Mouse (Mus musculus) kidney, postnatal 14 days (tissue): ENCODE measurements around the gene Rasa3.
A peak's percentile ranks its signal among the peaks of the same experiment; 100 is the strongest.

ENCODE experiments used
- DNase-seq: peaks from one replicate; pipeline ENCODE4 v3.0.0; 2022; ENCODE audit warnings: mixed read lengths

Rasa3 gene

DNA sequence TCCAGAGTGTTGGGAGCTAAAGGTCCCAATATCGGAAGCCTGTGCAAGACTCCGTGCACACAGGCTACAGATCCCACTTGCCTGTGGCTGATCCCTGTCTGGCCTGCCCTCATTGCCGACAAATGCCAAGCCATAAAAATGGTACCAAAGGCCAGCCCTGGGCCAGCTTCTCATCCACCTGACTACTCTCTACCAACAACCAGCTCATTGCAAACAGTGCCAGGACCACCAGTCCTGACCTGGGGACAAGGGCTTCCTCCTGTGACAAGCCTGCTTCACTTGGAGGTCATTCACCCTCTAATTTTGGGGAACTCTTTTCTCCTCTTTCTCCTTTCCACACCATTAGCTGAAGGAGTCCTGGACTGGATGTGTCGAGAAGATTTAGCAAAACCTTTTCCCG is 29.8 kb downstream of the Rasa3 start:
- DNase-seq: no peak

DNA sequence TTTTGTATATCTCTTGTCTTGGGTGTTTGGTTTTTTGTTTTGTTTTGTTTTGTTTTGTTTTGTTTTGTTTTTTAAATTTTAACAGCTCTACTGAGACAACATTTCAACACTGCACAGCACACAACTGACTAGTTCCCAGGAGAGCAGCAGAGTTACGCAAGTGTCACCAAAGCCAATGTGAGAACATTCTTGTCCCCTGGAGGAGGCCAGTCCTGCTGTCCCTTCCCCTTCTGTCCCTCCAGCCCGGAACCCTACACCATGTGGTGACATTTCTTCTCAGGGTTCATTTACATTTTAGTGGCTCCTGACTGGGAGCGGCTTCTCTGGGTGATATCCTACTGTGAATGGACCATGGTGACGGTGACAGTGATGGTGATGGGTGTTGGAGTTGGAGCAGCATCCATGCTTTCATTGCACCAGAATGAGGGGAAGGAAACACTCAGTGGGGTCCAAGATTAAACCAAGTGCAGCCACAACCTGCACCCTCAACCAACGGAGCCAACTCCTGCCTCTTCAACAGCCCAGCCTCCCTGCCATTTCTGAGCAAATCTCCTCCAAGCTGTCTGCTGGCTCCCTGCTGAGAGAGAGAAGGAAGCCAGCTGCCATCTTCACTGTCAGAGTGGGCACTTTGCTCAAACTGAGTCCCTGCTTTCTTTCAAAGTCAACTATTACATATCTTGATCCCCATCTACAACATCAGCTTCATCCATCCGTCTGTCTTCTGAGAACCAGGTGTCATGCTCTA is 32.3 kb downstream of the Rasa3 start:
- peak; percentile 41 for DNase-seq

DNA sequence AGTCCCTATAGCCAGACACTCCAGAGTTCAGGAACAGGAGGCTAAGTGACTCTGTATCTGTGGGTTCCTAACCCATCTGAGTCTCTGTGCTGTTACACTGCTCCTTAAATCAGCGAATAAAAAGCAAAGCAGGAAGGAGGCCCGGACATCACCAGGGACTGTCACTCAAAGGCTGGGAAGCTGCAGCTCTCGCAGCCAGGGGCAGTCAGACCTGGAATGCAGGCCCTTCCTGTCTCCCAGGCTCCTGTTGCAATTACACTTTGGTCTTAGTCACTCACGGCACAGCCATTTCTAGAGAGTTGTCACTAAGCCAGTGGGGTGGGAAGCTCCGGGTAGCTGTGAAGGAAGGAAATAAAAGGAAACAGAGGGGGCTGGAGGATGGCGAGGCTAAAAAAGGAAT is 33.2 kb downstream of the Rasa3 start:
- DNase-seq: peak; percentile 64

DNA sequence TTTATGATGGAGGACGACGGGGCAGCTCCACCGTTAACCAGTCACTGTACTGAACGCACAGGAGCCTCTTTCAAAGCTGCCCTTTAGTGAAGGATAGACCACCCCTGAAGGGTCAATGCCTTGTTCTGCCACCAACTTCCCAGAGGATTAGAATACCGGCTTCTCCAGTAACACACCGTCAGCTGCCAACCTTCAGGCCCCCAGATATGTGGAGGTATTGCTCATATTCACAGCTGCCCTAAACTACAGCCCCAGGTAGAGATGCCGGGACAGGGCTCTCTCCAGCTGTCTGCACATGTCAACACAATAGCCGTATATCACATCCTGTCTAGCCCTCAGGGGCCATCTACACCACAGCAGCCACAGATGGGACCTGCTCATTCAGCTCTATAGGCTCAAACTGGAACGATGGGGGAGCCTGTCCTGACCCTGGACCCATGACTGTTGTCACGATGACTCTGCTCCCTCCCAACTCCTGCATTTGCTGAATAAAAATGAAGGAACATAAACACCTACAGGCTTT is 34.7 kb downstream of the Rasa3 start:
- DNase-seq: no peak

DNA sequence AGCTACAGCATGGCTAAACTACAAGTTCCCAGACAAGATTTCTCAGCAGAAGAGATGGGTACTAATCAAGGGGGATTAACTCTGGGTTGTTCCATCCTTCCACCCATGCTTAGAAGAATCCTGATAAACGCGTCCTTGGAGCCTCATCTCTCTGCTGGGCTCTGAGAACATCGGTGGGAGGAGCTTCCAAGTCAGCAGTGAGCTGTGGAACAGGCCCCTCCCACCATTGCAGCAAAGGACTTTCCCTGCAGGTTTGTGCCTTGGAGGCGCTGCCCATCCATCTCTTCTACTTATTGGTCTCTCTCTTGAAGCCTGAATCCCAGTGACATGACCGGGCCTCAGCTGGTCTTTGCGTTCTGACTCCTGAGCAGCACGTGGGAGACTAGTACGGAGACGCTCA is 36.2 kb downstream of the Rasa3 start:
- no peak for DNase-seq

DNA sequence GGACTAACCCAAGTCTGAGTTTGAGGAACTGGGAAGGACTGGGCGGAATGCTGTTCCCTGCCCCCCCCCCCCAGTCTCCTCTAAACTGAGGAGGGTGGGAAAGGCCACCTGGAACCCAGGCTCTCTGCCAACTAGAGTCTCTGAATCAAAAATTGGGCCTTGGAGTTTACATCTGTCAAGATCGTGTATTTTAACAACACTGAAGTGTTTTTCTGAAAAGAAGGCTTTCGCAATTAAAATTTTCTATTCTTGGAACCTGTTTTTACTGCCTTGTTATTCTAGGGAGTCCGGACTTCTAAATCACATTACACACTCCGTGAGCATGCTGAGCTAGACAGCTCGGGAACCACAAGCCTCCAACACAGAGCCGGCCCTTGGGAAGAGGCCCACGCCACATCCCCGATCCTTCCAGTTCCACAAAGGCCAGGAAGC is 36.9 kb downstream of the Rasa3 start:
- peak; percentile 69 for DNase-seq

DNA sequence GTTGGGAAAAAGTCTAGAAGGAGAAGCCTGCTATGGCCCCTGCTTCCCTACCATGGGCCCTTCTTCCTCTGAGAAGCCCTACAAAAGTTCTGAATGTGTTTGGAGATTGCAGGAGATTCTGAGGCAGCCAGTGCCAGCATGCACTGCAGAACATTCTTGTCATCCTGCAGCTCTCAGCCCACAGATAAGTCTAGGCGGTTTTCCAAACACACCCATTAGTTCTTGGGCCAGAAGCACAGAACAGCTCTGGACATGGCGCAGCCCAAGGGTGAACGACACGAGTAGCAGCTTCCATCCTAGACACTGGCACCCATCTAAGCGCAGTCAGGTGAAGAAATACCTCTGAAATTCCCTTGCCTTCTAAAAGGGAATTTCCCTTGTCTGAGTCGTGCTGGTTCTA is 44.3 kb downstream of the Rasa3 start:
- no peak for DNase-seq

DNA sequence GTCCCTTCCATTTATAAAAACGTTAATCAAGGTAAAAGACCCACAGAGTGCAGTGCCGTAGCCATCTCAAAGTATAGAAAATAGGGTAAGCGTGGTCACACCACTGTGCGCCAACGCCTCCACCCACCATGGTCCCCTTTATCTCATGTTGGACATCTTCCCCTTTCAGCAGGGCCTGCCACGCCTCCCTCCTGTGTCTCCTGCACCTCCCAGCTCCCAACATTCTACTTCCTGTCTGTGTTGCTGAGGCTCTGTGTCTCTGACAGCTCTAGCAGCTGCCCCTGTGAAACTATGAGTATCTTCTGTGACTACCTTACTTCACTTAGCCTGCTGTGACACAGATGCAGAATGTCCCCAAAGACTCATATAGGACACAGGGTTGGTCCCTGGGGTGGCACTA is 45.1 kb downstream of the Rasa3 start:
- DNase-seq: no peak

DNA sequence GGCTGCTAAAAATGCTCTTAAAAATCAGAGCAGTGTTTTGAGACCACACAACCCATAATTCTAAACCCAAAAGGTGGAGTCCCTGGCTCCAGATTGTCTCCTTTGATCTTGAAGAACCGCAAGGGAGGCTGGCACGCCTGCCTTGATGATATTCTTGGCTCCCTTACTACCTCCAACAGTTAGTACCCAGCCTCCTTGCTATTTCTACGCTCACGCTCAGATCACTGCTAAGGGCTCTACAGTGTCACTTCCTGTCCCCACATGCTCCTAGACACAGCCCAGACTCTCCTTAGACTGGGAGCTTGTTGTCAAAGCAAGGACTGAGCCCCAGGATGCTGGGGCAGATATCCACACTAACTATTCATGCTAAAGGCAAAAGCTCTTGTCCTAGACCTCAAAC is 46.6 kb downstream of the Rasa3 start:
- DNase-seq: no peak

DNA sequence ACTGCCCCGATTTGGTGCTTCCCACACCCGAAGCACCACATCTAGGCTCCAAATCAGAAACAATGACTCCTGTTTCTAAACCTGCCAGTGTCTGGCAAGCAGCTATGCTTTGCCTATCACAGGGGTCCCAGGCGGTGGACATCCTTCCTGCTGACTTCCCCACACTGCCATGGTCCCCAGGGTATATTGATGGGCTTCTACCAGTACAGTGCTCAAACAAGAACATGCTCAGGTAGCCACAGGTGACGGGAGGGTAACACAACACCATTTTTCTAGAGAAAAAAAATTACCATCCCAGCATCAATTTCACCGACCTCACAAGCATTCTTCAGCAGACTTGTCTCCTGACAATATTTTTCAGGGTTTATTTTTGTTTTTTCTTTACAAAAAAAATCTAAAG is 47.2 kb downstream of the Rasa3 start:
- DNase-seq: no peak

DNA sequence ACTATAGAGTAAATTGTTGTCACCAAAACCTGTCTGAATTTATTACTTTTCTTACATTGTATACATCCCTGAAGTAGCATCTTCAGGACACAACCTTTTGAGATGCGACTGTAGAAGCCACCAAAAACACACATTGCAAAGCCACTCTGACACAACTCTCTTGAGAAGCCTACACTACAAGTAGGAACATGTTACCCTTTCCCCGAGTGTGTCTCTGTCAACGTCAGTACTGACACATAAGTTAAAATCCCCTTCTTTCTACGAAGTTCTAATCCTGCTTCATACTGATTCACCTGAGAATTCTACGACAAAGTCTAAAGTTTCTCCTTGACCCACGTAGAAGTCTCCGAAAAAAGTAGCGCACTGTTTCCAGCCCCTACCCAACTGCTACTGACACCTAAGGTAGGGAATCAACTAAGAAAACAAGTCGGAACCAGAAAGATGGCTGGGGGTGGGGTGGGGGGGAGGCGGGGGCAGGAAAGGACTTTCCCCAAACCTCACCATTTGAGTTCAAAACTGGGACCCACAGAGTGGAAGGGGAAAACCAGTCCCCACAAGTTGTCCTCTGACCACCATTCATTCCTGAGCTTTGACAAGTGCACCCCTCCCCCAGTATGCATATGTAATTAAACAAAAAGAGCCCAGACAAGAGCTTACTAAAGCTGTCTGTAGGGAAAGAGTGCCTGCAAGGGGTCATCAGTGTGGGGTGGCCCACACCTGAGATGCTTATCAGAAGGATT is 47.9 kb downstream of the Rasa3 start:
- no peak for DNase-seq

DNA sequence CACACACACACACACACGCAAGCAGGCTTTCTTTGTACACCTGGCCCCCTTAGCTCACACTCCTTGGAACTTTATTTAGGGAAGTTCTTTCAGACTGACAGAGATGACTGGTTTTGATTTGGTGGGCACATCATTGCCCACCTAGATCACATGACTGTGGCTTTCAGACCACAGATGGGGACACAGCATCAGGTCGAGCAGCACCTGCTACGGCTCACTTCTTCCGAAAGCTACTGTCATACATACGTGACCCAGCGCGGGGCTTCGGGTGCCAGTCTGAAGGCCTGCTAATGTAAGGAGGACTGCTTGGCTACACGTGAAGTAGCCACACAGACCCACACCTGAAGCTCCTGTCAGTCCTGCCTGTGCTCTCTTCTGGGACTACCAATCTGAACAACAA is 49.3 kb downstream of the Rasa3 start:
- no peak for DNase-seq

DNA sequence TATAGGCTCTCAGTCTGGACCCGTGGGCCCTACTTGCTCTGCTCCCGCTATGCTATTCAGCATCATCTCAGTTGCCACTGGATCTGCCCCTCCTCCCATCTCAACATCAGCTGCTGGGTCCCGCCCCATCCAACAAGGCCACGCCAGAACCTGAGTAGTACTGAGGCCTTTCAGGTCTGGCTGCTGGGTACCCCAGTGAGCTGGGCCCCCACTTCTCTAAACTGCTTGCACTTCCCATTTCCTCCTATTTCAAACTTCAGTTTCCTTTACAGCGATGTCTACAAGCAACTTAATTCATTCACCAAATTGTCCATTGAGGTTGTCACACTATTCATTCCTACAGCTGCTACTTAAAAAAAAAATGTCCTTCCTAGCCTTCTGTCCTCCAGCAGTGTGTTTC is 49.8 kb downstream of the Rasa3 start:
- DNase-seq: no peak

DNA sequence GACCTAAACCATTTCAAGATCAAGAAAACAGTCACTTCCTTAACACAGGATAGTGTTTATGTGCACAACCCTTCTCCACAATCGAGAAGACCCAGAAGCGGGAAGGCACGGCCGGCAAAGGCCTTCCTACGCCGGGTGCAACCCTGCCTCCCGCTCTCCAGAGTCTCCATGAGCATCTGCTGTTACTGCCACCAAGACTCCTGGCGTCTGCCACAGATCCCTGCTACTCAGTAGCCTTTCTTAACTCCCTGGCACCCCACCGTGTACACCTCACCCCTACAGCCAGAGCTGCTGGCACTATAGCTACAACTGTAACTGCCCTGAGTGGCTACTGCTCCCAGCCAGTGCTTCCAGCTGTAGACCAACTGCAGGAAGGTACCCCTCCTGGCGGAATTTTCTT is 51.3 kb downstream of the Rasa3 start:
- DNase-seq: no peak

DNA sequence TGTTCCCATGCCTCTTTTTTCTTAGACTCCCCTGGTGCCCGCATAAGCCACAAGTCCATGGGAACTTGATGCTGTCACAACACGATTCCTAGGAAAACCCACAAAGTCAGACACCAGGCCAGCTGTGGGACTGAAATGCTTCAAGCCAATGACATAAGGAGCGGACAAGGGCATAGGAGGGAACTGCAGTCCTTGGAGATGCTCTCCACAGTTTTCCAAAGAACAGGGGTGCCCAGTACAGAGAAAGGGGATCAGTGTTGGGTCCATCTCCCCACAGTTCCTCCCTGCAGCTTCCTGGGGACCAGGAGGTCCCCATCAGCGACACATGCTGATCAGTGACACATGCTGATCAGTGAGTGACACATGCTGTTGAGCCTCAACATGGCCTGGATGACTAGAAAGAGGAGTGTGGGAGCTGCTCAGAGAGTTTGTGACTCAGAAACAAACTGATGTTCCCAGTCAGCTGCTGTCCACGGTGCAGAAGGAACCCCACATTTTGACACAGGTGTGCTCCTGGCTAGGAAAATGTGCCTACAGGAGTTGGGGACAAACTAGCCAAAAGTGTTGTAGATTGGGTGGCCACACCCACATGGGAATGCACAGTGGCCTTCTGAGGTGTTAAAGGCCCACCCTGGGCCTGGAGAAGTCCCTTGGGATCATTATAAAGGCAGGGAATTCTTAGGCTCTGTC is 52.0 kb downstream of the Rasa3 start:
- DNase-seq: no peak

DNA sequence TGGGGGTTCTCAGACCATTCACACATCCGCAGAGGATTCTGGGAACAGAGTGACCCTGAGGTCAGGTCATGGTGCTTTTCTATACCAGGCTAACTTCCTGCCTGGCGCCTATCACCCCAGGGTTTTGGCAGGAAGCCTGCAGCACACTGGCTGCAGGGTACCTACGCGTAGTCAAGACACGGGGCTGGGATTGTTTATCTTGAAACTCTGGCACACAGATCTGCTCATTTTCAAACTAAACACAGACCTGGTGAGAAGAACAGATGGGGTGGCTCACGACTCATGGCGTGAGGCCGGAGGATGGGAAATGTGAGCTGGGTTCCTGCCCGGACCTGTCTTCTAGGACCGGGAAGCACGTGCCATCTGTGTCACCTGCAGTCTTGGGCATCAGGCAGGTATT is 52.5 kb downstream of the Rasa3 start:
- DNase-seq: no peak

DNA sequence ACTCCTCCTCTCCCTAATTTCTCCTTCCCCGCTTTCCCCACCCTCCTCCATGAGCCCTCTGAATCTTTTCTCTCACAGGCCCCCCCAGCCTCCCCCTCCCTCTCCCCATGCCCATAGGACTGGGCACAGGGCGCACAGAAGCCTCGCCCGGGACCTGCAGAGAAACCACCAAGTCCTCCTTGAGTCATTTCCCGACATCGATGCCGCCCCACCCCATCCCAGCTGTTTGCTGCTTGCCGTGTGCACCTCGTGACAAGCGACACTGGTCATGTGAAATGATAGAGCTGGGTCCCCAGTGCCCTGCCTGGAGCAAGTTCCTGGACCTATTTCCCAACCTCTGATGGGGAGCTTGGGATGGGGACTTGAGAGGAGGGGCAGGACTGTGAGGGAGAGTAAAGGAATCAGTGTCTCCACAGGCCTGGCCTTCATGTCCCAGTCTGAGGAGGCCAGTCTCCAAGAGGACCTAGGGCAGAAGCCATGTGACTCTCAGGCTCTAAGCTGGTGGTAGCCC is 53.4 kb downstream of the Rasa3 start:
- DNase-seq: no peak

DNA sequence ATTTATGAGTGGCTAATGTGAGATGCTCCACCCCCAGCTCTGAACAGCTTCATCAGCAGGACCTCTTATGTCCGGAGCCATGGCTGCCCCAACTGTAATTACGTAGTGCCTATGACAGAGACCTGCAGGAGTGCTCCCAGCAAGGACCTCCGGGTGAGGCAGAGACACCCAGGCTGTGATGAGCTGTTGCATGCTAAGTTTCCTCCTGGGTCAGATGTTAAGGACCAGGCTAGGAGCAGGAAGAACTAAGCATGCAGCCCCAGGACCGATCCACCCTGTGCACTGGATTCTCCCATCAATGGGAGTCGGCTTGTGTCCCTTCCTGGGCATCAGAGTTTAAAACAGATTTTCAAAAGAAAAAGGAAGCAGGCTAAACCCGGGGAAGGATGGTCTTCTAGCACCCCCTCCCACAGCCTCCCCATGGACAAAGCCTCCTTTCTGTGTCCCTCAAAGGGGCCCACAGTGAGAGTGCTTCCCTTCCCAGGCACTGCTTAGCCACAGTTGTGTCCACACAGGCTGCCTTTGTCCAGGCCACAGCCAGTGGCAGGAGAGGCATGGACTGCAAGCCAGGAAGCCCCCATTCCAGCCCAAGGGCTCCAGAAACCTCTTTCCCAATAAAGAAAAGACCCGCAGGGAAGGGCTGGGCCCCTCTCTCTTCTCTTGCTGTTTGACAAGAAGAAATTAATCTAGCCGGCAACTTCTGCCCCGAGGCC is 54.2 kb downstream of the Rasa3 start:
- no peak for DNase-seq

DNA sequence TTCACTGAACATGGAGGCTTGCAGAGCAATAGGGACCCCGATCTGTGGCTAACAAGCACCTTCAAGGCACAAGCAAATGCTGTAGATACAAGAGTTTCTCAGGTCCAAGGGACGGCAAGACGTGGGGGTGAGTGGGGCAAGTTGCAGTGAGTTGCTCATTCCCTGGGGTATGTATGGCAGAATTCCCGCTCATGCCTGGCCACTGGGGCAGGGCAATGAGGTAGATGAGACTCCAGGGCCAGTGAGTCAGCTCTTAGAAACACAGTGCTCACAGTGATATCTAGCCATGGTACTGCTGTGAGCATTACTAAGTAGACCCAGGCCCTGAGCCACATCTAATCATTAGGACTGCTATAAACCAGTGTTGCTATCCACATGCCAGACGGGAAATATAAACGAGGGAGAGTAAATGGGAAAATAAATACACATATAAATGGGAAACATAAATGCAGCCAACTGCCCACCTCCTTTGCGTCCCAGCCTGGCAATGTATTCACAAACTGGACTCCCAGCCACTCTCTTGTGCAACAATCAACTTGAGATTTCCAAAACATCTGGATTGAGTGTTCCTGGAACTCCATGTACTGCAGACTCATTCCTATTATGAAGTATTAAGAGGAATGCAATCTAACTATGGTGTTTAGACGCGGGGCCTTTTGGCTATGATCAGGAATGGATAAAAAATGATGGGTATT is 57.0 kb downstream of the Rasa3 start:
- DNase-seq: no peak

DNA sequence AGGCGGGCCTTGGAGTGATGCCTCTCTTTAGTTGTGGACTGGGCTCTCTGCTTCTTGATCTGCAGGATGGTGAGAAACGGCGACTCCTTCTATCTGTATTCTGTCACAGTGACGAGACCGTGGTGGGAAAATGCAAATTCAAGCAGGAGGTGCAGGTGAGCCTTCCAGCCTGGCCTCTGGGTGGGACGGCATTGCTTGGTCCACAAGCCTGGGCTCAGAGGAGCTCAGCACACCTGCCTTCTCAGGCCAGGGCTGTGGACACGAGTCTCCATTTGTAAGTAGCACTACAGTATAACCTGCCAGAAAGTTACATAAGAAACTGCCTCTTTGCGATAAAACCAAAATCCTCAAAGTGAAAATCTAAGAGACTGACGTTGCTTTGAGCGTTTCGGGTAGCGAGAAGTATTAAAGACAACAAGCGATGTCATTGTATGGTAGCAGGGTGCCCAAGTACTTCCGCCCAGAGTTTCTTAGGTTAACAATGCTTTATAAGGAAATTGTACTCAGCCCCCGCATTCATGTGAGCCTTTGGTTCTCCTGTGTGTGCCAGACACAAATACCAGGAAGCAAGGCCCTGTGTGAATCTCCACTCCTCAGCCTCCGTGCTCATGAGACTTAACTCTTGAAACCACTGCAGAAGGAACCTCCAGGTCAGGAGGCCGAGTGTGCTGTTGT is 60.4 kb downstream of the Rasa3 start:
- DNase-seq: no peak

DNA sequence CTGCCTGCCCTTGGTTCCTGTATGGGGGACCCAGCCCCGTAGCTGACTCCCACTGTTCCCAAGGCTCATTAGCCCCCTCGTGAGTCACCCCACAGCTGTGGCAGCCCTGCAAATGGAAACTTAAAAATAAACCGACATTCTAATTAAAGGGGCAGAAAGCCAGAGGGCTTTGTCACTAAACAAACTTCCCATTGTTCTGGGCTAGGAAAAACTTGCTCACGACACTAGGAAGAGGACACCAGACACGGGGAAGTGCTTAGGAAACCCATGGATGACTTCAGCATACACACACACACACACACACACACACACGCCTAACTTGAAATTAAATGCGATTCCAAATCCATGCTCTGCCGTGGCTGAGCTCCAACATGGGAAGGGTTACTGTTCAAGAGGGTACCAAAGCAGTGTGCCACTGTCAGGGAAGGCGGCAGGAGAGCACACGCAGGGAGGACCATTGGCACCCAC is 62.4 kb downstream of the Rasa3 start:
- peak; percentile 26 for DNase-seq

DNA sequence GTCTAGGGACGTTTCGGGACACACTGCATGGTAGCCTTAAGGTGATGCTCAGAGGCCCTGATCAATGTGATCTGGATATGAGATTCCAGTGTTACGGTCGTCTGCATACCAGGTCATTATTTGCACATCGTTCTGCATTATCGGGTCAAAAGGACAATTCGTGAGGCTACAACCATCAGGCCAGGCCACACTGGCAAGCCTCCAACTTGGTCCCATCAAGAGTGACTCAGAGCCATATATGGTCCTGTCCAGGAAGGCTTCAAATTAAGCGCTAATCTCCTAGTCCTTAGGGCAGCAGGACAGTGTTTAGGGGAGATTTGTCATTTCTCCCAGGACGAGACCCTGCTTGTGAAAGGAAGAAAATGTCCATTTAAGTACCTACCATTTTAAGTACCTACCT is 63.3 kb downstream of the Rasa3 start:
- DNase-seq: no peak
